Mouse (Mus musculus) lung, embryonic 16.5 days (tissue): ENCODE results near the gene Snx11. TPM values are rescaled to one million over a fixed set of nuclear protein-coding genes. Genes with fewer than 3 reads are reported as not detected.
"Not testable (repeated sequence)": the region's sequence is repeated elsewhere in the genome, so short reads cannot be mapped to it uniquely, and the experiment has no call there.

ENCODE experiments used
- ATAC-seq: fragments of 200-750 bp; cut with Nextera tagmentation; 2 replicates; pipeline ENCODE4 v1.8.0; 2017; ENCODE audit warnings: low read depth, mild to moderate bottlenecking, moderate library complexity
- H3K27ac ChIP-seq: fragments of 300-500 bp; sonication (generic); 2 replicates; pipeline ENCODE4 v1.5.1; 2014; ENCODE audit warnings: mild to moderate bottlenecking, control low read depth, low read length
- H3K27me3 ChIP-seq: fragments of 300-500 bp; sonication (generic); 2 replicates; pipeline ENCODE4 v1.6.1; 2014; ENCODE audit warnings: low read depth, low read length, mixed read lengths; ENCODE audit not compliant: control insufficient read depth, insufficient read depth
- H3K36me3 ChIP-seq: fragments of 300-500 bp; sonication (generic); 2 replicates; pipeline ENCODE4 v1.6.1; 2014; ENCODE audit warnings: low read length; ENCODE audit not compliant: control insufficient read depth, insufficient read depth
- H3K4me1 ChIP-seq: fragments of 300-500 bp; sonication (generic); replicated peaks from 2 replicates; pipeline ENCODE4 v1.6.1; 2014; ENCODE audit warnings: low read length, mixed read lengths; ENCODE audit not compliant: control insufficient read depth, insufficient read depth
- H3K4me2 ChIP-seq: fragments of 300-500 bp; sonication (generic); 2 replicates; pipeline ENCODE4 v1.6.1; 2014; ENCODE audit warnings: low read depth, low read length, control low read depth
- H3K4me3 ChIP-seq: fragments of 300-500 bp; sonication (generic); 2 replicates; pipeline ENCODE4 v1.5.1; 2014; ENCODE audit warnings: mild to moderate bottlenecking, low read length, control low read depth
- H3K9ac ChIP-seq: fragments of 300-500 bp; sonication (generic); 2 replicates; pipeline ENCODE4 v1.6.1; 2014; ENCODE audit warnings: low read length, control low read depth
- H3K9me3 ChIP-seq: fragments of 300-500 bp; sonication (generic); 2 replicates; pipeline ENCODE4 v1.6.1; 2016; ENCODE audit warnings: low read length; ENCODE audit not compliant: control insufficient read depth
- WGBS: fragments of 180-500 bp; shearing (Covaris S2); extraction: QIAGEN DNeasy Blood & Tissue Kit; methylation state at CpG from one replicate; pipeline ENCODE4 v1.1.7; 2014; 5-methylcytosine and 5-hydroxymethylcytosine counted together
- polyA plus RNA-seq: library from polyadenylated mRNA; unstranded; fragments of >200 nt; fragmentation: Nextera tagmentation; extraction: Ambion mirVana; gene quantifications from 2 replicates; pipeline ENCODE4 v1.2.1, GENCODE M21; 2015

Gene Snx11
- polyA plus RNA-seq, 1 experiment from 2014 or later = 16.6 TPM

- 59% methylated on average over 2 of the region's 2 CpGs for WGBS
- ATAC-seq = no peak
- H3K9me3 ChIP-seq = no peaks in the 10 kb centered on the region
Observed at GRCm38 (mm10) chr11:96781425-96781824, 4.1 kb upstream of the Snx11 start.

DNA sequence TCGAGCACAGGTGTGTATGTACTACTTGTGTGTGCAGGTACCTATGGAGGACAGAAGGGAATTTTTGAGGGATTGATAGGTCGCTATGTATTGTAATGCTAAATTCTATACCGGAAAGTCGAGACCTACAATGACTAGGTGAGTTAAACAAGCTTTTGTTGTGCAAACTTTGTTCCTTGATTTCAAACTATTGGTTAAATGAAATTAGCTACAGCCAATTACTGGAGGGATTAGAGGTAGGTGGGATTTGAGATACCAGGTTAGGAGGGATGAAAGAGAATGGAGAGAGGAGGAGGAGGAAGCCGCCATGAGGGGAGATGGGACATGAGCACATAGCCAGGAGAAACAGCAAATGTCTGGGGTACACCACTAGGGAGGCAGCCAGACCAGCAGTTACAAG is 2.9 kb upstream of the Snx11 start:
- no peaks in the 10 kb centered on the region for H3K9me3 ChIP-seq
- H3K4me2 ChIP-seq = no peak overlapping the region
- WGBS = 68% methylated on average over 5 of the region's 5 CpGs
- H3K4me3 ChIP-seq = no peak overlapping the region
- no peak for ATAC-seq
- H3K9ac ChIP-seq = no peak overlapping the region
- no peaks in the 10 kb centered on the region for H3K36me3 ChIP-seq
- H3K27ac ChIP-seq = no peak overlapping the region
- peaks cover 7% of the 10 kb centered on the region; the same call in 1 of the 2 replicates for H3K4me1 ChIP-seq
- no peaks in the 10 kb centered on the region for H3K27me3 ChIP-seq

More at GRCm38 (mm10) chr11:96781425-96781824, 4.1 kb upstream of the Snx11 start:
- Histone ChIP-seq H3K27ac (no peak overlapping the region), H3K4me1 (peaks cover 6% of the 10 kb centered on the region; the same call in 1 of the 2 replicates), H3K4me2 (no peak overlapping the region), H3K9ac (no peak overlapping the region), H3K4me3 (no peak overlapping the region), H3K27me3 (no peaks in the 10 kb centered on the region), H3K36me3 (no peaks in the 10 kb centered on the region)

- not testable (repeated sequence) for ATAC-seq, H3K4me1 ChIP-seq, H3K36me3 ChIP-seq, H3K27me3 ChIP-seq, H3K9me3 ChIP-seq
- 62% methylated on average over 10 of the region's 10 CpGs for WGBS
- H3K27ac ChIP-seq = peak overlapping the region; percentile 72
- H3K4me2 ChIP-seq = peak overlapping the region; percentile 74
- H3K9ac ChIP-seq = peak overlapping the region; percentile 62
- peak overlapping the region; percentile 70 for H3K4me3 ChIP-seq
Observed at GRCm38 (mm10) chr11:96778061-96778627, 785 bp upstream of the Snx11 start.

GRCm38 (mm10) chr11:96776068-96776467 is 1.3 kb downstream of the Snx11 start:
- H3K4me1 ChIP-seq = peaks cover 7% of the 10 kb centered on the region; the same call in 1 of the 2 replicates
- 33% methylated on average over 3 of the region's 3 CpGs for WGBS
- no peaks in the 10 kb centered on the region for H3K27me3 ChIP-seq
- ATAC-seq = no peak
- H3K4me2 ChIP-seq = peak overlapping the region; percentile 74; the same call in 1 of the 2 replicates
- no peak overlapping the region for H3K4me3 ChIP-seq
- H3K9me3 ChIP-seq = no peaks in the 10 kb centered on the region
- H3K27ac ChIP-seq = no peak overlapping the region
- H3K36me3 ChIP-seq = peaks cover 11% of the 10 kb centered on the region
- no peak overlapping the region for H3K9ac ChIP-seq

DNA sequence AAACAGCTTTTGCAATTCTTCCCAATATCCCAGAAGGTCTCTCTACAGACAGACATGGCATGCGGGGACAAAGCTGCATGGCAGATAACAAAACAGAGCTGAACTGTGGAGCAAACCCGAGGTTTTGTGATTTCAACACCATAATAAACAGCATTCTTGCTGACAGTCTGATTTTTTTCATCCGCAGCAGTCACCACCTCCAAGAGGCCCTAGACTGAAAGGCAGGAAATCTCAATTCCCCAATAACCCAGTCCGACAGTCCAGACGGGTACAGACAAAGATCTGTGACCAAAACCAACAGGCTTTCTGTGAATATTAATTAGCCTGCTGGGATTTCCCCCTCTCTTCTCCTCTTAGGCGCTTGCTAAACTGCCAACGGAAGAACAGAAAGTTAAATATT is 1.7 kb downstream of the Snx11 start:
- Histone ChIP-seq H3K4me2 (no peak overlapping the region), H3K9ac (no peak overlapping the region), H3K27ac (no peak overlapping the region), H3K4me1 (peaks cover 7% of the 10 kb centered on the region; the same call in 1 of the 2 replicates), H3K27me3 (no peaks in the 10 kb centered on the region), H3K4me3 (no peak overlapping the region), H3K36me3 (peaks cover 15% of the 10 kb centered on the region), H3K9me3 (no peaks in the 10 kb centered on the region)
- 73% methylated on average over 7 of the region's 7 CpGs for WGBS
- no peak for ATAC-seq

DNA sequence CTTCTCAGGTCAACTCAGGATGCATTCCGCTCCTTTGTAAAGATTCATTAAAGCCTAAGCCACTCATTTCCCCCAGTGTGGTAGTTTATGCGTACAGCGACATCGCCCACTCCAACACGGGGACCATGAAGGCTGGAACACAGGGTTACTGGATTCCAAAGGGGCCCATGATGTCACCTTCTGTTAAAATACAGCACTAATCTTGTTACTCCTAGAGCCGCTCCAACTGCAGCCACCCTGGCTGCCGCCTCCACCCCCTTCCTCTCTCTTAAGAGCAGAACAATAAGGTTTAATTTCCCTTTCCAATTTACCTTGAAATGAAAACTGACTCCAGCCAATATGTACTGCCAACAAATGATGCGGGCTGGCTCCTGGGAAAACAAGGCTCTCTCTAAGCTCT is 2.3 kb downstream of the Snx11 start:
- Histone ChIP-seq H3K27ac (no peak overlapping the region), H3K4me3 (no peak overlapping the region), H3K27me3 (no peaks in the 10 kb centered on the region), H3K36me3 (peaks cover 18% of the 10 kb centered on the region), H3K4me1 (peaks cover 7% of the 10 kb centered on the region; the same call in 1 of the 2 replicates), H3K9ac (no peak overlapping the region), H3K9me3 (no peaks in the 10 kb centered on the region), H3K4me2 (no peak overlapping the region)
- WGBS = 82% methylated on average over 8 of the region's 8 CpGs
- ATAC-seq = no peak

DNA sequence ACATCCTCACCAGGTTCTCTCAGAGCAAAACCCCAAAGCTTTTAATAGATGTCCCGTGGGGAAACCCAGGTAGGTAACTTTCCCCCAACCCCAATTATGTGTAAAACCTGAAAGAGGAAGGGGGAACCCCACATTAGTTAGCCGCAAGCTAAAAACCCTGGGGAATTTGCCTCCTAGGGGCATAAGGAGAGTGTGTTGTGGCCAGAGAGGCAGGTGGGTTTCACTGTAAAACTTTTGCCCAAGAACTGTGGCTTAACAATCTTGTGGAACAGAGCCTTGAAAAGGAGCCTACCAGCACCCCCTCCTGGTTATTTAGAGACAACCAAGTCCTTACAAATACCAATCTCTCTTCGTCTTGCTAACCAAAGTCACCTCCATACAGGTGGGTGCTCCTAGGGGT is 2.8 kb downstream of the Snx11 start:
- Histone ChIP-seq H3K9me3 (no peaks in the 10 kb centered on the region), H3K36me3 (peaks cover 20% of the 10 kb centered on the region), H3K4me2 (no peak overlapping the region), H3K4me3 (no peak overlapping the region), H3K4me1 (peaks cover 7% of the 10 kb centered on the region; the same call in 1 of the 2 replicates), H3K27ac (no peak overlapping the region), H3K27me3 (no peaks in the 10 kb centered on the region), H3K9ac (no peak overlapping the region)
- WGBS = 77% methylated on average over 3 of the region's 3 CpGs
- ATAC-seq = no peak

GRCm38 (mm10) chr11:96772413-96772812 is 4.9 kb downstream of the Snx11 start:
- no peak overlapping the region for H3K4me2 ChIP-seq
- H3K4me3 ChIP-seq = no peak overlapping the region
- H3K9ac ChIP-seq = no peak overlapping the region
- H3K36me3 ChIP-seq = peaks cover 20% of the 10 kb centered on the region
- peaks cover 19% of the 10 kb centered on the region for H3K4me1 ChIP-seq
- no peak overlapping the region for H3K27ac ChIP-seq
- H3K27me3 ChIP-seq = no peaks in the 10 kb centered on the region
- no peaks in the 10 kb centered on the region for H3K9me3 ChIP-seq
- WGBS = 85% methylated on average over 9 of the region's 9 CpGs
- no peak for ATAC-seq

- Histone ChIP-seq H3K4me2 (no peak overlapping the region), H3K27me3 (no peaks in the 10 kb centered on the region), H3K9ac (no peak overlapping the region), H3K36me3 (peaks cover 20% of the 10 kb centered on the region), H3K4me3 (no peak overlapping the region), H3K4me1 (peaks cover 18% of the 10 kb centered on the region), H3K9me3 (no peaks in the 10 kb centered on the region), H3K27ac (no peak overlapping the region)
- WGBS = 93% methylated on average over 9 of the region's 9 CpGs
- no peak for ATAC-seq
Observed at GRCm38 (mm10) chr11:96771274-96771975, 5.9 kb downstream of the Snx11 start.
